Mouse (Mus musculus) lung, postnatal 0 days (tissue): ENCODE data around the gene Ankra2.

ENCODE experiments used
- CTCF ChIP-seq: IDR thresholded peaks from 2 replicates; pipeline ENCODE4 v1.5.1; 2016; ENCODE audit warnings: antibody characterized with exemption, mild to moderate bottlenecking
- EP300 ChIP-seq: IDR thresholded peaks from 2 replicates; pipeline ENCODE4 v1.6.1; 2016; ENCODE audit warnings: antibody characterized with exemption, mild to moderate bottlenecking, control low read depth

GRCm38 (mm10) chr13:98279686-98280085, 16.8 kb downstream of the Ankra2 start, which contains the start of gene Gm21976:
- TF ChIP-seq CTCF (no peak), EP300 (no peak)
